Mouse (Mus musculus) ES-E14 (cell line): ENCODE measurements around the gene Stox1. TPM values are rescaled to one million over a fixed set of nuclear protein-coding genes. Genes with fewer than 3 reads are reported as not detected.

Experiments used
- DNase-seq: peaks from one replicate; pipeline ENCODE4 v3.0.0-alpha.2; 2013; ENCODE audit warnings: low read depth, low spot score
- H3K27ac ChIP-seq: 2 replicates; pipeline ENCODE4 v1.5.1; 2012; ENCODE audit warnings: low read depth, mild to moderate bottlenecking, low read length, moderate library complexity, mixed read lengths; ENCODE audit not compliant: poor library complexity, insufficient read depth, severe bottlenecking
- H3K36me3 ChIP-seq: 2 replicates; pipeline ENCODE4 v1.6.1; 2012; ENCODE audit warnings: mild to moderate bottlenecking, low read length, moderate library complexity, mixed read lengths; ENCODE audit not compliant: control insufficient read depth, poor library complexity, insufficient read depth, severe bottlenecking
- H3K4me1 ChIP-seq, 2 experiments: fragments of 150-350 bp in 1 of 2; sonication (generic) in 1 of 2; 2 replicates each; pipeline ENCODE4 v1.6.1; 2012; ENCODE audit warnings: low read length in 2 of 2, mild to moderate bottlenecking in 1 of 2, mixed read lengths in 1 of 2; ENCODE audit not compliant: control insufficient read depth in 2 of 2, insufficient read depth in 2 of 2, poor library complexity in 1 of 2
- H3K4me3 ChIP-seq, 2 experiments: fragments of 150-350 bp in 1 of 2; sonication (generic) in 1 of 2; 2 replicates each; pipeline ENCODE4 v1.5.1; 2012; ENCODE audit warnings: low read length in 2 of 2, low read depth in 1 of 2, mild to moderate bottlenecking in 1 of 2, mixed read lengths in 1 of 2; ENCODE audit not compliant: insufficient read depth in 1 of 2, poor library complexity in 1 of 2, severe bottlenecking in 1 of 2
- H3K9ac ChIP-seq: 2 replicates; pipeline ENCODE4 v1.6.1; 2012; ENCODE audit warnings: low read depth, mild to moderate bottlenecking, low read length, mixed read lengths; ENCODE audit not compliant: poor library complexity, insufficient read depth, severe bottlenecking
- H3K9me3 ChIP-seq: fragments of 150-350 bp; sonication (generic); 2 replicates; pipeline ENCODE4 v1.6.1; 2012; ENCODE audit warnings: low read depth, mild to moderate bottlenecking, low read length; ENCODE audit not compliant: control insufficient read depth, insufficient read depth
- CHD2 ChIP-seq: IDR thresholded peaks from 2 replicates; pipeline ENCODE4 v1.6.1; 2014; ENCODE audit warnings: mild to moderate bottlenecking, low read depth, low read length, inconsistent platforms
- HCFC1 ChIP-seq: IDR thresholded peaks from 2 replicates; pipeline ENCODE4 v1.6.1; 2012; ENCODE audit warnings: low read length, inconsistent platforms, borderline replicate concordance; ENCODE audit not compliant: insufficient read depth
- MAFK ChIP-seq: IDR thresholded peaks from 2 replicates; pipeline ENCODE4 v1.6.1; 2014; ENCODE audit warnings: mild to moderate bottlenecking, low read depth, low read length, inconsistent platforms; ENCODE audit not compliant: insufficient read depth
- ZC3H11A ChIP-seq: IDR thresholded peaks from 2 replicates; pipeline ENCODE4 v1.6.1; 2012; ENCODE audit warnings: low read depth, mild to moderate bottlenecking, inconsistent platforms, low read length, borderline replicate concordance
- ZNF384 ChIP-seq: IDR thresholded peaks from 2 replicates; pipeline ENCODE4 v1.6.1; 2012; ENCODE audit warnings: low read depth, low read length, inconsistent platforms
- in situ Hi-C, 2 experiments: fragments of 600-800 bp; cut with MboI; formaldehyde crosslinking; loops; one replicate each; pipeline ENCODE4 v1.15.1; 2025; ENCODE audit warnings: low sequenced_read_pairs in 2 of 2, inconsistent platforms in 1 of 2; ENCODE audit not compliant: unreplicated experiment in 2 of 2
- total RNA-seq: library from RNA; depleted of rRNA; stranded (reverse); fragments of 300-350 nt; gene quantifications from 2 replicates; pipeline ENCODE4 v1.2.3, GENCODE M21; 2012; rRNA removed

The Stox1 gene
- 0.76 and 1.1 TPM in 2 replicates for total RNA-seq

GRCm38 (mm10) chr10:62725771-62726687 is at the start of gene Stox1:
Gene Stox1, minus strand, starts transcription at chr10:62726128.
- peak within 1 kb of the TSS; percentile 80 to 93 for H3K4me3 ChIP-seq
- no peaks in the 10 kb centered on the region for H3K36me3 ChIP-seq
- H3K4me1 ChIP-seq, result peaks cover 0 to 5% of the 10 kb centered on the region in 2 experiments; a peak in 1 of 4 replicates
- no peaks in the 10 kb centered on the region for H3K9me3 ChIP-seq
- TF ChIP-seq HCFC1 (0 out of 2 replicates have a peak, but pooled peaks have one; percentile 30), CHD2 (no peak)
- in situ Hi-C loops, result no loop called here
- no peak within 1 kb of the TSS for H3K27ac ChIP-seq
- DNase-seq, result peak; percentile 33
- H3K9ac ChIP-seq, result peak within 1 kb of the TSS; percentile 76

- no peak overlapping the region for H3K27ac ChIP-seq
- in situ Hi-C loops, result no loop called here
- peaks cover 35% of the 10 kb centered on the region for H3K36me3 ChIP-seq
- no peak overlapping the region for H3K4me3 ChIP-seq
- DNase-seq, result no peak
- no peaks in the 10 kb centered on the region for H3K9me3 ChIP-seq
- TF ChIP-seq HCFC1 (no peak), ZC3H11A (no peak)
- H3K4me1 ChIP-seq, result no peaks in the 10 kb centered on the region
- no peak overlapping the region for H3K9ac ChIP-seq
Measured at GRCm38 (mm10) chr10:62750781-62751180, 24.9 kb upstream of the Stox1 start.

DNA sequence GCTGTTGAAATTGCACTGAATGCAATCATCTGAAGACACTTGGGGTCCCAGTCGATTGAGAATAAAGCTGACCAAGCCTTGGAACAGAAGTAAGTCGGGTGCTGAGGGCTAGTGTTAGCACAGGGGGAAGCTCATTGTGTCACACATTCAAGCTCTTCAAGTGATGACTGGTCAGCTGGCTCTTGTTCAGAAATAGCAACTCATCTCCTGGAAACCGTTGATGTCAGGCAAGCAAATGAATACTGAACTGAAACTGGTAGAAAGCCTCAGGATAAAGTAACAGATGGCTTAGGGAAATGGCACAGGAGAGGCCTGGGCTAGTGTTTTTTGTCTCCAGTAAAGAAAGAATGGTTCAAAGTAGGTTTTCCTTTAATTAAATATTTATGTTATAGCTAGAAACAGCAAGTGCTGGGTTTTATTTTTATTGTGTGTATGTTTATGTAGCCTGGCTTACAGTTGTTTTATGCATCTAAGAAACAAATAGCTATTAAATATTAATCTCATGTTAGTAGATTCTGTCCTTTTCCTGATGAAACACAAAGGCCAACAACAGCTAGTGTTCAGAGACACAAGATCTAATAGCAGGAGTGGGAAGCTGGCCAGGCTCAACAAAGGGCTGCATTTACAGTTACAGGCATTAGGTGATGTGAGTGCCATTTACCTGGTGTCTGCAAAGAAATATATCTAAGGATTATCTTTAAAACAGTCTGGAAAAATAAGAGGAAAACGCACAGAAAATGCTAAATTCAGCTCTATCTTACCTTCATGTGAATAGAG is 14.2 kb upstream of the Stox1 start:
- Histone ChIP-seq H3K4me3 (no peak overlapping the region), H3K9me3 (no peaks in the 10 kb centered on the region), H3K36me3 (peaks cover 5% of the 10 kb centered on the region; the same call in 1 of the 2 replicates), H3K27ac (no peak overlapping the region), H3K4me1 (no peaks in the 10 kb centered on the region), H3K9ac (no peak overlapping the region)
- TF ChIP-seq ZNF384, result no peak
- no peak for TF ChIP-seq ZC3H11A
- no peak for TF ChIP-seq MAFK
- no peak for TF ChIP-seq HCFC1
- no peak for TF ChIP-seq CHD2
- DNase-seq, result no peak
- in situ Hi-C loops, result no loop called here

- DNase-seq, result no peak
- no peaks in the 10 kb centered on the region; the same call in 1 of the 2 replicates for H3K36me3 ChIP-seq
- H3K27ac ChIP-seq, result no peak overlapping the region
- H3K9me3 ChIP-seq, result no peaks in the 10 kb centered on the region
- TF ChIP-seq HCFC1 (no peak), ZNF384 (peak; percentile 84)
- in situ Hi-C loops, result no loop called here
- no peak overlapping the region for H3K9ac ChIP-seq
- H3K4me3 ChIP-seq, result no peak overlapping the region
- H3K4me1 ChIP-seq, result no peaks in the 10 kb centered on the region
Measured at GRCm38 (mm10) chr10:62736965-62737688, 11.2 kb upstream of the Stox1 start.
